Mouse (Mus musculus) testis, adult 10 weeks (tissue): ENCODE results near the gene Cercam. TPM values are rescaled to one million over a fixed set of nuclear protein-coding genes. Genes with fewer than 3 reads are reported as not detected.

Source experiments
- polyA plus RNA-seq: library from polyadenylated mRNA; stranded (reverse); fragments of 350-450 nt; fragmentation: Illumina TruSeq; extraction: RNeasy Lipid Tissue Mini Kit (QIAGEN cat#74804); gene quantifications from one replicate; pipeline ENCODE4 v1.2.3, GENCODE M21; 2014; ENCODE audit warnings: low read depth, low replicate concordance

Cercam gene
- polyA plus RNA-seq: 1.3 TPM

DNA sequence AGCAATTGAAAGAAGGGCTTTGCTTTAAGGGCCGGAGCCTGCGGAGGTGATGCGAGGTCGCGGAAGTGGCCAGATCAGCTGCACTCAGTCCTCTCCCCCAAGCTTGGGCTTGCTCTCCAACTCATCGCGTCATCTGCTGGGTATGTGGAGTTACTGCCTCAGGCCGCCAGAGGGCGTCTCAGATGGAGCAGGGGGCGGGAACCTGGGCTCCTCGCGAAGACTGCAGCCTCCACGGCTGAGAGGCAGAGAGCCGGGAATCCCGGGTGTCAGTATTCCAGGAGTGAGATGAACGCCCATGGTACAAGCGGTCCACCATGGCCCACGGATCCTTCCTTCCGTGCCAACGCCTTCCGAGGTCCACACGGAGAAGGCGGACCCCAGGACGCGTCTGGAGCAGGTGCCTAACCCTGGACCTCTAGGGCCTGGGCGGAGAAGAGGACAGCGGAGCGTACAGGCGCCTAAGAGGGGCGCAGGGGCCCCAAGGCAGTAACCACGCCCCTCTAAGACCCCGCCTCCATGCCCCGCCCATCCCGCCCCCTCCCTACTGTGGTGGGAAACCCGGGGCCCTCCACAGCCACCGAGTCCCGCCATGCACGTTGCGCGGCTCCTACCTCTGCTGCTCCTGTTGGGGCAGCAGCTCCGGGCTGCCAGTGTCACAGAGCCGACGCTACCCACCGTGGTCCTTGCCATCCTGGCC is at the start of gene Cercam:
Gene Cercam (plus strand): TSS at position 216 of the 697 bp plus-strand sequence.

DNA sequence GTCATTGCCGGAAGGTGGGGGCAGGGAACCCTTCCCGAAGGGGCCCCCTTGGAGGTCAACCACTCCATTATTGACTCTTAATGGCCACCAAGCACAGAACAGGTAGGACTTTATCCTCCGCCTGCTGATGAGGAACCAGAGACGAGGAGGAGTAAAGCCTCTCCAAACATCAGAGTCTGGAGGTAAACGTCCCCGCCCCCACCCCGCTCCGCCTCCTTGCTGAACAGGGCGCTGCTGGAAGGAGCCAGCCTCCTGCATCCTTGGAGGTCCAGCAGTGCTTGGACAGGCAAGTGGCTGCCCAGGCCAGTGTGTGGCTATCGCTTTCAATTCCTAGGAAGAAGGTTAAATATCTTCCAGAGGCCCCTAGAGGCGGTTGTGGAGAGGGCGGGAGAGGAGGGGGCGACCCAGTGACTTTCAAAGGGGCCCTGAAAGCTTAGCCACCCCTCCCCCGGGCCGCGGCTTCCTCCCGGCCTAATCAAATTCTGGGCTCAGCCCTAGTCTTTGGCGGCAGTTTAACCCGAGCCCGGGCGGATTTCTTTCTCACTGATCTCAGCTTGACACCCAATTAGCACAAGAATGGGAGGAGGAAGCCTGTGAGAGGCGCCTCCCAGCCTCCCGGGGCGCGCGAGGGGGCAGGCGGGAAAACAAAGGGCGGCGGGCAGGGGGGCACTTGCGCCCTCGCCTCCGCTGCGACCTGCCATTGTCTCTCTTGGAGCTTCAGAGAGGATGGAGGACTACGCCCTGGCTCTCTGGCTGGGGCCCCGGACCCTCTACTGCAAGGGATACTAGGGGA is 48.7 kb upstream of the Cercam start, which contains the start of gene Urm1:
Gene Urm1 (plus strand): TSS at position 51 of the 793 bp plus-strand sequence.

DNA sequence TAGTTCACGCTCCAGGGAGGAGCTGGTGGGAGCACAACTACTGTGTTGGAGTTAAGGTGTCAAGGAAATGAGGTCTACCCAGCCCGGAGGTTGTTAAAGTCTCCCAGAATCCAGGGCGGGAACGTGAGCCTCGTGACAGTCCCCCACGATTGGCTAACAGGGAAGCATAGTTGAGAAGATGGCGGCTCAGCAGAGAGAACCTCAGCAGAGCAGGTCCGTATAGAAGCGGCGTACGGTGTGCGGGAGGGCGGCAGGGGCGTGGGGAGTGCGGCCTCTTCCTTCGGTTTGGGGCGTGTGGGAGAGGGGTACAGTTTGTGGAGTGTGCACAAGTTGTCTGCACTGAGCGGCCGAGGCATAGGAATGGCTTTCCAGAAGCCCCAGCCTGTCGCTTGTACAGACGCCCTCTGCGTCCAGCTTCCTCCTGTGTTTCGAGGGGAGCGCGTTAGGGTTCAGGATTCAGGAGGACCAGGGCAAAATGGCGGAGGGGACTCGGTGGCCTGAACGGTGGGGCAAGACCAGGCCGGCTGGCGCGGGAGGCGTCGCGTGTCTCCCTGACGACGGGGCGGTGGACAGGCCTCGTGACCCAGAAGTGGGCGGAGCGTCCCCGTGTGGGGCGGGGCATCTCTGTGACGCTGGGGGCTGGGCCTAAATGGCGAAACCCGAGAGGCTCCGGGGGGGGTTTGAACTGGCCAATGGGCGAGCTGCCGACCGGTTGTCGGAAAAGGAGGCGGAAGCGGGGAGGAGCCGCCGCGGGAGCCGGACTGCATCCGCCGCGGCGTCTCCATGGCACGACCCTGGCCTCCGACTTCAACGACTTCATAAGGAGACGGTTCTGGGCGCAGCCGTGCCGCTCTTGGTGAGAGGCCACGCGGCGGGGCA is 20.3 kb downstream of the Cercam start, which contains the start of gene Odf2:
Gene Odf2 (plus strand): TSS at position 156 of the 879 bp plus-strand sequence.

Other genes starting within 250 kb of the Cercam start
- gene Rapgef1, start 249.4 kb upstream of the Cercam start, polyA plus RNA-seq: 7.5 TPM
- not detected for gene Gm13420, start 117.5 kb upstream of the Cercam start, polyA plus RNA-seq
- gene Gm13547, start 109.9 kb upstream of the Cercam start, polyA plus RNA-seq: 10.7 TPM
- gene Coq4, start 81.7 kb upstream of the Cercam start, polyA plus RNA-seq: 18.5 TPM
- 5.0 TPM for gene Trub2, start 80.7 kb upstream of the Cercam start, polyA plus RNA-seq
- gene Slc27a4, start 66.5 kb upstream of the Cercam start, polyA plus RNA-seq: 0.36 TPM
- 5.2 TPM for gene Urm1, start 49.1 kb upstream of the Cercam start, polyA plus RNA-seq
- 961 TPM for gene Odf2, start 20.1 kb downstream of the Cercam start, polyA plus RNA-seq
- gene Gle1, start 66.3 kb downstream of the Cercam start, polyA plus RNA-seq: 22.6 TPM
- gene Sptan1, start 96.4 kb downstream of the Cercam start, polyA plus RNA-seq: 52.6 TPM
- 3.7 TPM for gene Wdr34, start 179.7 kb downstream of the Cercam start, polyA plus RNA-seq
- 223 TPM for gene Set, start 188.2 kb downstream of the Cercam start, polyA plus RNA-seq
- 0.27 TPM for gene Pkn3, start 208.5 kb downstream of the Cercam start, polyA plus RNA-seq
- gene Zdhhc12, start 224.5 kb downstream of the Cercam start, polyA plus RNA-seq: 6.2 TPM